Comparison of ENCODE assay signal across 17 mouse cellular contexts in genomic region chr12:79052073-79052472, GRCm38 (mm10). TPM values are rescaled to one million over a fixed set of nuclear protein-coding genes. Genes with fewer than 3 reads are reported as not detected.
A peak's percentile ranks its signal among the peaks of the same experiment; 100 is the strongest.
DNase-seq lines count a peak whose midpoint lies in the region; ATAC-seq lines count a peak whose summit lies in the region.
"Had no signal": no experiment of that assay in that cellular context is flagged by ENCODE, and none has a peak within 500 bp of the region (broad histone marks: within the 10 kb centered on the region; RNA-seq: fewer than 3 reads in every experiment).

No protein-coding gene starts in this region.

- no peaks in the 10 kb centered on the region for H3K27me3 ChIP-seq in forebrain, embryonic 14.5 days (replicated peaks; ENCODE audit: control insufficient read depth, insufficient read depth, low read length)
- H3K27me3 ChIP-seq in forebrain, embryonic 16.5 days (replicated peaks; ENCODE audit: control insufficient read depth, insufficient read depth, low read length), result no peaks in the 10 kb centered on the region
- no peaks in the 10 kb centered on the region for H3K27me3 ChIP-seq in kidney, embryonic 14.5 days (ENCODE audit: control insufficient read depth, insufficient read depth, low read length)
- H3K27me3 ChIP-seq: CH12.LX; forebrain, embryonic 13.5 days; hindbrain, embryonic 15.5 days; Patski had no signal

- H3K36me3 ChIP-seq in forebrain, embryonic 14.5 days (ENCODE audit: control insufficient read depth, insufficient read depth, low read length), result peaks cover 18% of the 10 kb centered on the region; the same call in 1 of the 2 replicates
- no peaks in the 10 kb centered on the region for H3K36me3 ChIP-seq in forebrain, embryonic 16.5 days (ENCODE audit: control insufficient read depth, insufficient read depth)
- H3K36me3 ChIP-seq in kidney, embryonic 14.5 days (ENCODE audit: control insufficient read depth, insufficient read depth, low read length), result peaks cover 20% of the 10 kb centered on the region

- H3K9me3 ChIP-seq in forebrain, embryonic 14.5 days (replicated peaks; ENCODE audit: control insufficient read depth, low read length), result no peaks in the 10 kb centered on the region
- no peaks in the 10 kb centered on the region for H3K9me3 ChIP-seq in forebrain, embryonic 16.5 days (ENCODE audit: control insufficient read depth, low read length)
- no peaks in the 10 kb centered on the region for H3K9me3 ChIP-seq in kidney, embryonic 14.5 days (ENCODE audit: control insufficient read depth, low read length)
- H3K9me3 ChIP-seq: embryonic facial prominence, embryonic 10.5 days; forebrain, embryonic 13.5 days; hindbrain, embryonic 15.5 days had no signal

- no peak for ATAC-seq in forebrain, embryonic 14.5 days
- ATAC-seq in forebrain, embryonic 16.5 days, result no peak
- no peak for ATAC-seq in kidney, embryonic 14.5 days (ENCODE audit: low FRiP score, low TSS enrichment)
- ATAC-seq: forebrain, embryonic 13.5 days; inflammation-experienced regulatory T-cells, adult 6 months; Patski had no signal

- no peak overlapping the region for H3K4me2 ChIP-seq in forebrain, embryonic 14.5 days (ENCODE audit: low read length)
- no peak overlapping the region for H3K4me2 ChIP-seq in forebrain, embryonic 16.5 days (ENCODE audit: low read length)
- no peak overlapping the region for H3K4me2 ChIP-seq in kidney, embryonic 14.5 days (replicated peaks; ENCODE audit: low read depth, low read length)
- H3K4me2 ChIP-seq: forebrain, embryonic 13.5 days; hindbrain, embryonic 15.5 days had no signal

- no peak overlapping the region for H3K4me3 ChIP-seq in forebrain, embryonic 14.5 days (ENCODE audit: low read depth, low read length)
- H3K4me3 ChIP-seq in forebrain, embryonic 16.5 days (replicated peaks; ENCODE audit: low read length), result no peak overlapping the region
- H3K4me3 ChIP-seq in kidney, embryonic 14.5 days (ENCODE audit: low read length), result no peak overlapping the region
- H3K4me3 ChIP-seq: embryonic facial prominence, embryonic 10.5 days; forebrain, embryonic 13.5 days; hindbrain, embryonic 15.5 days had no signal

- WGBS in forebrain, embryonic 14.5 days, result 81% methylated on average over 2 of the region's 2 CpGs
- WGBS in forebrain, embryonic 16.5 days, result 75% methylated on average over 2 of the region's 2 CpGs
- 82% methylated on average over 2 of the region's 2 CpGs for WGBS in kidney, embryonic 14.5 days

- H3K9ac ChIP-seq in forebrain, embryonic 14.5 days (ENCODE audit: low read length), result no peak overlapping the region
- H3K9ac ChIP-seq in forebrain, embryonic 16.5 days (replicated peaks; ENCODE audit: low read depth, low read length), result no peak overlapping the region
- H3K9ac ChIP-seq in kidney, embryonic 14.5 days (ENCODE audit: low read depth, low read length), result no peak overlapping the region
- H3K9ac ChIP-seq: forebrain, embryonic 13.5 days; hindbrain, embryonic 15.5 days had no signal

- H3K27ac ChIP-seq in forebrain, embryonic 14.5 days (ENCODE audit: low read depth, low read length), result no peak overlapping the region
- no peak overlapping the region for H3K27ac ChIP-seq in forebrain, embryonic 16.5 days (ENCODE audit: low read length)
- H3K27ac ChIP-seq in kidney, embryonic 14.5 days (ENCODE audit: low read depth, low read length), result no peak overlapping the region
- H3K27ac ChIP-seq: embryonic facial prominence, embryonic 10.5 days; forebrain, embryonic 13.5 days; hindbrain, embryonic 15.5 days had no signal

- DNase-seq in forebrain, embryonic 14.5 days (ENCODE audit: low spot score), result peak; percentile 11
- DNase-seq in kidney, adult 8-10 months, result peak; percentile 34
- peak; percentile 31 for DNase-seq in brain, adult 2 months (ENCODE audit: low read depth, low spot score)
- DNase-seq in kidney, postnatal 36 days, result peak; percentile 63 to 71
- DNase-seq: adrenal gland, adult 2 months; adrenal gland, postnatal 25 days; cerebellum, adult 9-10 months; gastrocnemius, postnatal 36 days; heart, adult 11 months had no signal

- H3K4me1 ChIP-seq in forebrain, embryonic 14.5 days (ENCODE audit: control insufficient read depth, insufficient read depth, low read length), result no peaks in the 10 kb centered on the region
- H3K4me1 ChIP-seq in forebrain, embryonic 16.5 days (replicated peaks; ENCODE audit: control insufficient read depth, insufficient read depth, low read length), result no peaks in the 10 kb centered on the region
- no peaks in the 10 kb centered on the region for H3K4me1 ChIP-seq in kidney, embryonic 14.5 days (ENCODE audit: control insufficient read depth, insufficient read depth, low read length)
- H3K4me1 ChIP-seq: embryonic facial prominence, embryonic 10.5 days; forebrain, embryonic 13.5 days; hindbrain, embryonic 15.5 days had no signal

RNA-seq across cellular contexts. Expression of gene Plekhh1, which starts 23.1 kb away (rescaled TPM):
- 0.95 and 1.3 TPM in 2 replicates for polyA plus RNA-seq in forebrain, embryonic 14.5 days (2014; fragmentation: Nextera tagmentation; extraction: Ambion mirVana)
- polyA plus RNA-seq in forebrain, embryonic 16.5 days (2015; fragmentation: Nextera tagmentation; extraction: Ambion mirVana), result 2.1 and 2.5 TPM in 2 replicates
- polyA plus RNA-seq in kidney, embryonic 14.5 days (2014; fragmentation: Nextera tagmentation; extraction: Ambion mirVana), result 5.3 and 7.9 TPM in 2 replicates

RNA-seq across cellular contexts. Expression of gene Pigh, which starts 37.4 kb away (rescaled TPM):
- polyA plus RNA-seq in forebrain, embryonic 14.5 days (2014; fragmentation: Nextera tagmentation; extraction: Ambion mirVana), result 18.1 and 19.1 TPM in 2 replicates
- 21.2 and 21.6 TPM in 2 replicates for polyA plus RNA-seq in forebrain, embryonic 16.5 days (2015; fragmentation: Nextera tagmentation; extraction: Ambion mirVana)
- 27.1 and 36.4 TPM in 2 replicates for polyA plus RNA-seq in kidney, embryonic 14.5 days (2014; fragmentation: Nextera tagmentation; extraction: Ambion mirVana)

RNA-seq across cellular contexts. Expression of gene Tmem229b, which starts 44.6 kb away (rescaled TPM):
- polyA plus RNA-seq in forebrain, embryonic 14.5 days (2014; fragmentation: Nextera tagmentation; extraction: Ambion mirVana), result 37.7 and 45.5 TPM in 2 replicates
- polyA plus RNA-seq in forebrain, embryonic 16.5 days (2015; fragmentation: Nextera tagmentation; extraction: Ambion mirVana), result 62.1 and 66.7 TPM in 2 replicates
- polyA plus RNA-seq in kidney, embryonic 14.5 days (2014; fragmentation: Nextera tagmentation; extraction: Ambion mirVana), result 2.3 and 2.9 TPM in 2 replicates

Comparison
In these comparisons a context has a peak if more than half of its experiments do, and no peak if none do; other contexts are left out.
1. DNase-seq: peak in every context shown above with its lines; median percentile 67 in kidney, postnatal 36 days; 34 in kidney, adult 8-10 months; 31 in brain, adult 2 months; 11 in forebrain, embryonic 14.5 days.